Mouse (Mus musculus) heart, postnatal 25 days (tissue): ENCODE results near the gene Gm3460. TPM values are rescaled to one million over a fixed set of nuclear protein-coding genes. Genes with fewer than 3 reads are reported as not detected.
A peak's percentile ranks its signal among the peaks of the same experiment; 100 is the strongest.
"Not testable (repeated sequence)": the region's sequence is repeated elsewhere in the genome, so short reads cannot be mapped to it uniquely, and the experiment has no call there.

ENCODE experiments used
- DNase-seq: peaks from one replicate; pipeline ENCODE4 v3.0.0; 2022; ENCODE audit warnings: low spot score
- intact Hi-C: fragments of 180-260 bp; cut with DNase I; formaldehyde crosslinking; loops from one replicate; pipeline ENCODE4 v1.15.1; 2025
- total RNA-seq, 2 experiments: library from RNA; stranded (reverse); gene quantifications; 2 replicates each; pipeline ENCODE4 v1.2.3; 2021

The Gm3460 gene
- total RNA-seq = not detected

DNA sequence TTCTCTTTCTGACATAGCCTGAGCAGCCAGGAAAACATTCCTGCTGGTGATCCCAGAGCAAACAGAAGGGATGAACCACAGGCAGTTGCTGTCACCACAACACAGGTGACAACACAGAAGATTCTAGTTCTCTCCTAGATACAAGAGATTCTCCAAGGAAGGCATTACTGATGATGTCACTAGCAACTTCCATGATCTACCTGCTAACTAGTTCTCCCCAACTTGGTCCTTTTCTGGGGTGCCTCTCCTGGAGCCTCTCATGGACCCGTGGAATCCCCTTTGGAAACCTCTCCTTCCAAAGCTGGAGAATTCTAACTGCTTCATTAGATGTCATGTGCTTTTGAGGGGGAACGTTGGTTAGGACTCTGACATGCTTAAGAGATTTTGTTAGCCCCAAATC, at the start of gene Gm3460:
Gene Gm3460 (minus strand): TSS at position 101 of the 400 bp plus-strand sequence.
- intact Hi-C loops, DNase-seq: not testable (repeated sequence)

DNA sequence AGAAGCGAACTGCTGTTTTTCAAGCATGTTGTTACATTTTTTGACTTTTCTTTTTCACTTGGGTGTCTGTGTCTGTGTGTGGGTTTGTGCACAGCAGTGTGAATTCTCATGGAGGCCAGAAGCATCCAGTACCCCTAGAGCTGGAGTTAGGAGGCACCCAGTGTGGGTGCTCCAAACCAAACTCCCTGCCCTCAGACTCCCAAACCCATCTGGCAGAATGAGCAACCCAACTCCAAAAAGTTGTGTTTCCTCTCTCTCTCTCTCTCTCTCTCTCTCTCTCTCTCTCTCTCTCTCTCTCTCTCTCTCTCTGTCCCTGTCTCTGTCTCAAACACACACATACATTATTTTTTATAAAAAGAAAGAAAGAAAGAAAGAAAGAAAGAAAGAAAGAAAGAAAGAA, 15.8 kb downstream of the Gm3460 start:
- peak; percentile 1 for DNase-seq
- intact Hi-C loops = not testable (repeated sequence)

DNA sequence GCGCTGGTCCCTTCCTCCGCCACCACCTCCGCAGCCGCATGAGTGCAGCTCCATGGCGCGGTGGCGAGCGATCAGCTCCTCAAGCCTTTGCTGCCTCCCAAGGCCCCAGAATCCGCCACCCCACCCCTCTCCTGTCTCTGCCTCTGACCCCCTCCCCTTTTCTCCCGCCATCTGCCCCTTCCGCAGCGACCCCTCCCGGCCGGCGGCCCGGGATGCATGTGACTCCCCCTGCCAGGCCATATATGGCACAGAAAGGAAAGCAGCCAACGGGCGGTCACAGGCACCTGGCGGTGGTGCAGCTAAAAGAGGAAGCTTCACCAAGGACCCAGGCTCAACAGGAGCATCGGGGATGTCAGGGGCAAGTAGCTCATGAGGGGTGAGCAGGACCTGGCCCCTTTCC, 17.2 kb downstream of the Gm3460 start:
- intact Hi-C loops, DNase-seq: not testable (repeated sequence)

DNA sequence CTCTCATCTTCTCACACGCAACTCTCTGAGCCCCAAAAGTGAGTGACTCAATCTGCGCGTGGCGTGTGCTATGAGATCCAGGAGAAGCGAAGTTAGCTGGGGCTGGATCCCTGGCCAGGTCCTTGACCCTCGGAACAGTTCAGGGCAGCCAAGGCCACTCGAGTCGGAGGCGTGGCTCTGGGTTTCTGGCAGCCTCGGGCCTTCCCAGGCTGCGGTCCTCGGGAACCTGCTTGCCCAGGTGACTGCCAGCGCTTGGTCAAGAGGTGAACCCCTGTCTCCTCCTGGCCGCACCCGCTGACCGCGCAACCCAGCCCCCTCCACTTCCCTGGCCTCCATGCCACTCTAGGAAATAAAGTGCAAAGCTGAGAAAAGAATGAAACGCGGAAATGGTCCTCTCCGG, 17.7 kb downstream of the Gm3460 start:
- intact Hi-C loops = not testable (repeated sequence)
- DNase-seq = peak; percentile 0

DNA sequence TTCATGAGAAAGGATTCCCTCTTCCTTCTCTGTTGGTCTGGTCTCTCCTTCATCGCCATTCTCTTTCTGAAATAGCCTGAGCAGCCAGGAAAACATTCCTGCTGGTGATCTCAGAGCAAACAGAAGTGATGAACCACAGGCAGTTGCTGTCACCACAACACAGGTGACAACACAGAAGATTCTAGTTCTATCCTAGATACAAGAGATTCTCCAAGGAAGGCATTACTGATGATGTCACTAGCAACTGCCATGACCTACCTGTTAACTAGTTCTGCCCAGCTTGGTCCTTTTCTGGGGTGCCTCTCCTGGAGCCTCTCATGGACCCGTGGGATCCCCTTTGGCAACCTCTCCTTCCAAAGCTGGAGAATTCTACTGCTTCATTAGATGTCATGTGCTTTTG, 31.7 kb downstream of the Gm3460 start, which contains the start of gene Gm3629:
Gene Gm3629 (minus strand): TSS at position 101 of the 400 bp plus-strand sequence.
- DNase-seq, intact Hi-C loops: not testable (repeated sequence)

Other genes starting within 250 kb of the Gm3460 start
- gene Gm16440, start 232.1 kb downstream of the Gm3460 start, total RNA-seq = not detected
- gene Gm3591, start 209.9 kb downstream of the Gm3460 start, total RNA-seq = under 1 TPM in 1 of 2 experiments, not detected in 1; 0.39 TPM
- gene Gm3594, start 177.8 kb downstream of the Gm3460 start, total RNA-seq = not detected
- not detected for gene Gm8356, start 85.1 kb downstream of the Gm3460 start, total RNA-seq
- gene Gm3629, start 31.8 kb downstream of the Gm3460 start, total RNA-seq = under 1 TPM in 1 of 2 experiments, not detected in 1; 0.21 TPM
- gene Gm10251, start 61.8 kb upstream of the Gm3460 start, total RNA-seq = not detected
- not detected for gene Gm8050, start 97.8 kb upstream of the Gm3460 start, total RNA-seq
- gene Gm3636, start 119.9 kb upstream of the Gm3460 start, total RNA-seq = under 1 TPM in 1 of 2 experiments, not detected in 1; 0.61 TPM
- gene Gm8362, start 152.0 kb upstream of the Gm3460 start, total RNA-seq = under 1 TPM in 1 of 2 experiments, not detected in 1; 0.21 TPM
- not detected for gene Gm3642, start 217.9 kb upstream of the Gm3460 start, total RNA-seq